Mouse (Mus musculus): Measurements from ENCODE around the gene Rxfp3. TPM values are rescaled to one million over a fixed set of nuclear protein-coding genes. Genes with fewer than 3 reads are reported as not detected.

The Rxfp3 gene
- polyA plus RNA-seq, 1 experiment: not detected

DNA sequence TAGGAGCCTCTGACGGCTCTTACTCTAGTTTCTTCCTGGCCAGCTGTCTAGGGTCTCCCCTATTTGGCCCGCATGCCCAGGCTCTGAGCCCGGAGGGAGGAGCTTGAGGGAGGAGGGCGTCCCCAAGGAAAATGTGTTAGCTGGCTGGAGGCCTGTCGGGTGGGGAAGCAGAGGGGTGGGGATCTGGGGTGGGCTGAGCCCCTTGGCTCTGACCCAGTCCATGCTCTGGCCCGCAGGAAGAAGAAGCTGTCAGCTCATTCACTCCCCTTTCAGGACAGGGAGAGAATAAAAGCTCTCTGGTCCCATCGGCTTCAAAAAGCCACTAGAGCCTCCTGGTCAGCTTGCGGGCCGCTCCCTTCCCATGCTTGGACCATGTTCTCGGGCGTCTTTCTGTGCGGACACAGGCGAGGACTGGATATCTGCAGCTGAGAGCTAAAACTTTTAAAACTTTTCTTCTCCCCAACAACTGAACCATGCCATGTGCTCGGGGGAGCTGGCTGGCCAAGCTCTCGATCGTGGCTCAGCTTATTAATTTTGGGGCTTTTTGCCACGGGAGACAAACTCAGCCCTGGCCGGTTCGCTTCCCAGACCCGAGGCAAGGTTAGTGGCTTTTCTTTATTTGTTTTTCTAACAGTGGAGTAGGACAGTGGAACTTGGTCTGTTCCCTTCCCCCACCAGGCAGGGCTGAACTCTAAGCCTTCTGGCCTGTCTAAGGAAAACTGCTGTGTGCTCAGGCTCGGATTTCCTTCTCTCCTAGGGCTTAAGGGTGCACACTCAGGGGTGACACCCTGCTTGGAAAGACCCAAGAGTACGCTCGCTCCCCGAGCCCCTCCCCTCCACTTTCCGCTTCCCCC, 27.0 kb upstream of the Rxfp3 start, which contains the start of gene Adamts12:
Gene Adamts12, plus strand, starts transcription at position 233 of the 854 bp plus-strand sequence.
- peaks cover 14% of the 10 kb centered on the region for H3K4me1 ChIP-seq
- peaks cover 21% of the 10 kb centered on the region for H3K27me3 ChIP-seq (replicated peaks)
- no peaks in the 10 kb centered on the region for H3K9me3 ChIP-seq
- no peak for TF ChIP-seq FLI1 (IDR thresholded peaks at IDR 0.05; ENCODE audit: low read length)
- no peak for TF ChIP-seq GATA1 (IDR thresholded peaks at IDR 0.05; ENCODE audit: borderline replicate concordance, low read length)
- no peaks in the 10 kb centered on the region for H3K36me3 ChIP-seq (replicated peaks; ENCODE audit: low read length)
- H3K4me3 ChIP-seq (replicated peaks): no peak within 1 kb of the TSS

DNA sequence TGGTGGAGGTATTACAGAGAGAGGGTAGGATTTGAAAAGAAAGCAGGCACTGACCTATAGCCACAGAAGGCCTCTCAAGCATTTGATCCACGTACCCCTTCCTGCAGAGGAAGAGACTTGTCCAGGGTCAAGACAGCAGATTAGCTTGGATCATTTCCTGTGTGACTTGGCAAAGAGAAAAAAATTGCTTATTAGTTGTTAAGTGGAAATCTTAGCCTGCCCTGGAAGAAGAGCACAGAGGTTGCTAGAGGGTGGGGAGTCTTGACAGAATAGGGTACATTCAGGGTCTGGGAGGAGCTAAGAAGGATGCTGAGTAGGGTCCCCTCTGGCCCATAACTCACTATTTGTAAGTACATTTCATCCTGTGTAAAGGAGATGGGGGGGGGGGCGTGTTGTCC, 26.4 kb upstream of the Rxfp3 start:
- Histone ChIP-seq H3K9me3 (no peaks in the 10 kb centered on the region), H3K36me3 (replicated peaks; ENCODE audit: low read length) (no peaks in the 10 kb centered on the region), H3K4me3 (replicated peaks) (no peak overlapping the region), H3K27me3 (replicated peaks) (peaks cover 21% of the 10 kb centered on the region), H3K4me1 (peaks cover 14% of the 10 kb centered on the region)
- TF ChIP-seq GATA1 (IDR thresholded peaks at IDR 0.05; ENCODE audit: borderline replicate concordance, low read length) (no peak), FLI1 (IDR thresholded peaks at IDR 0.05; ENCODE audit: low read length) (no peak)

DNA sequence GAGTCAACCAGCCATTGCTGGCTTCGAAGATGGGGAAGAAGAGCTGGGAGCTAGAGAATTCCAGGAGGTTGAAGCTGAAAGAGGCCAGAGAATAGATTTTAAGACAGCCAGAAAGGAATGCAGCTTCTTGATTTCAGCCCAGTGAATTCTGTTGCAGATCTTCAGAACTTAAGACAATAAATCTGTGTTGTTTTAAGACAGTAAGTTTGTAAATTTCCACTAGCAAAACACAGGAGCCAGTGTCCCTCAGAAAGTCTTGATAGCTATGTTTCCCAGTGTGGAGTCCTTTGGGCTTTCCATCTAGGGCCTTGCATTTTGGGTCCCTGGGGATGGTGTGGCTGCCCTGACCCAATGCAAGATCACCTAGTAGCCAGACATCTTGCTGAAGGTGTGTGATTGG, 25.1 kb upstream of the Rxfp3 start:
- Histone ChIP-seq H3K27me3 (replicated peaks) (peaks cover 21% of the 10 kb centered on the region), H3K4me1 (peaks cover 14% of the 10 kb centered on the region), H3K4me3 (replicated peaks) (no peak overlapping the region), H3K9me3 (no peaks in the 10 kb centered on the region), H3K36me3 (replicated peaks; ENCODE audit: low read length) (no peaks in the 10 kb centered on the region)
- TF ChIP-seq GATA1 (IDR thresholded peaks at IDR 0.05; ENCODE audit: borderline replicate concordance, low read length): no peak
- no peak for TF ChIP-seq FLI1 (IDR thresholded peaks at IDR 0.05; ENCODE audit: low read length)

DNA sequence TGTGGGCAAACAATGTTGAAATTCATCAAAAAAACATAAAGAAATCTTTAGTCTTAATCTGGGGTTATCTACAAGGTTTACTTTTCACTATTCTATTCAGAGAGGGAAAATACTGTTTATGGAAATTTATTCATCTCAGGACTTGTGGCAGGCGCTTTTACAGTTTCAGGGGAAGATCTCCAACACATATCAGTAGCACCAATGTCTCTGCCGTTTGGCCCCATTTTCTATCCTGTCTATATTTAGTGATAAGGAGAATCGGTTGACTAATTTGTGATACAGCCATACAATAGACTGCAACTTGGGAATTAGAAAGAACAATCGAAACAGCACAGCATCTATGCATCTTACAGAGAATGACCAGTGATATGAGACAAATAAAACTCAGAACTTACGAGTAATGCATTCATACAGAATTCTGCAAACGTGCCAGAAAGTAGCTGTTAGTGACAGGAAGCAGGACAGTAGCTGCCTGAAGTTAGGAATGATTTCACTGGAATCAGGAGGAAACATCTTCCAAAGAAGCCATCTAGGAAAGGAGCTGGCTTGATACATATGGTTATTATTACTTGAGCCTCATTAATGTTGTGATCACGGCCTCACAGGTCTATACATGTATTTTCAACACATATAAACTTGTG, 16.8 kb upstream of the Rxfp3 start:
- no peaks in the 10 kb centered on the region for H3K36me3 ChIP-seq (replicated peaks; ENCODE audit: low read length)
- no peak overlapping the region for H3K4me3 ChIP-seq (replicated peaks)
- no peak for TF ChIP-seq GATA1 (IDR thresholded peaks at IDR 0.05; ENCODE audit: borderline replicate concordance, low read length)
- no peak for TF ChIP-seq FLI1 (IDR thresholded peaks at IDR 0.05; ENCODE audit: low read length)
- H3K9me3 ChIP-seq: no peaks in the 10 kb centered on the region
- H3K27me3 ChIP-seq (replicated peaks): no peaks in the 10 kb centered on the region
- H3K4me1 ChIP-seq: no peaks in the 10 kb centered on the region

DNA sequence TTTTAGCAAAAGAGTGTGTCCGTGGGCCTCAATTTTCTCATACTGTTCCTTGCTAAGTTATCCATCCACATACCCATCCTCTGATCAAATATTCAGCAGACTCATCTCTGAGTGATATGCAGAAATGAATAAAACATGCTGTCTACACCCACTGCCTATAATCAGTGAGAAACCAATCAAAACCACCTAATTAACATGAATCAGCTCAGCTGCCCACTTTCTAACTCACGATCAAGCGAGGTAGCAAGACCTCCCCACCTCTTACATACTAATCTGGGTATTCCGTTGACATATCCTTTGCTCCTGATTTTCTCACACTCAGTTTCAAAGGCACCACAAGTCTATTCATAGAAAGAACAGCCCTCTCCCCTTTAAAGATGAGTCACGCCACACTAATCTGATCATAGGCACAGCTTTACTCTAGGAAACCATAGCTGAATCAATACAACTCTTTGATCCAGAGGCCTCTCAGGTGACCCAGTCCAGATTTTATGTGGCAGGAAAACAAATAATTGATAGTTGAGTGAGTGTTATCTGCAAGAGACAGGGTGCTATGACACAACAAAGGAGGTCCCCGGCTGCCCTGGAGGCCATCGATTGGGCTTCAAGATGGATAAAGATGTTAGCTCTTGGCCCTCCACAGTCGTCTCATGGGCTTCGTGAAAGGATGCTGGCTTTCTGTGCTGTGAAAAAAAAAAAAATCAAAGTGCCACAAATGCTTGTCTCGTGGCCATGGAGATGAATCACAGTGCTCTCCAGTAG, 16.1 kb upstream of the Rxfp3 start:
- no peaks in the 10 kb centered on the region for H3K36me3 ChIP-seq (replicated peaks; ENCODE audit: low read length)
- TF ChIP-seq FLI1 (IDR thresholded peaks at IDR 0.05; ENCODE audit: low read length) (no peak), GATA1 (IDR thresholded peaks at IDR 0.05; ENCODE audit: borderline replicate concordance, low read length) (no peak)
- no peak overlapping the region for H3K4me3 ChIP-seq (replicated peaks)
- no peaks in the 10 kb centered on the region for H3K4me1 ChIP-seq
- H3K9me3 ChIP-seq: no peaks in the 10 kb centered on the region
- H3K27me3 ChIP-seq (replicated peaks): no peaks in the 10 kb centered on the region

DNA sequence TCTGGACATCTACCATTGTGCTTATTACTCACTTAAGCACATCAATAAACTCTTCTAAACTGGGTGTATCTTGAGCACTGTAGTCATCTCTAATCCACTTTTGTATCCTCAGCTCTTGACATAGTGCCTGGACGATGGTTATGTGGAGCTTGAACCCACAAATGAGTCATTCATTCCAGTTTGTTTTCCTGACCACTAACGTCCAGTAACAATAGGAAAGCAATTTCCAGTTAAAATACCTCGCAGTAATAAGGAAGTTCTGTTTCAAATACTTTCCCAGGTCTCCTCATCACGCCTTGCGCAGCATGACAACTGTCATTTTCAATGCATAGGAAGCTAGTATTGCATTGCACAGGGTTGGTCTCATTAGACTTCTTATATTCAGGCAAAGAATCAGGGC, 5.0 kb upstream of the Rxfp3 start:
- no peak overlapping the region for H3K4me3 ChIP-seq (replicated peaks)
- H3K27me3 ChIP-seq (replicated peaks): peaks cover 13% of the 10 kb centered on the region
- H3K4me1 ChIP-seq: peaks cover 7% of the 10 kb centered on the region
- H3K36me3 ChIP-seq (replicated peaks; ENCODE audit: low read length): no peaks in the 10 kb centered on the region
- TF ChIP-seq GATA1 (IDR thresholded peaks at IDR 0.05; ENCODE audit: borderline replicate concordance, low read length): no peak
- TF ChIP-seq FLI1 (IDR thresholded peaks at IDR 0.05; ENCODE audit: low read length): no peak
- H3K9me3 ChIP-seq: no peaks in the 10 kb centered on the region

DNA sequence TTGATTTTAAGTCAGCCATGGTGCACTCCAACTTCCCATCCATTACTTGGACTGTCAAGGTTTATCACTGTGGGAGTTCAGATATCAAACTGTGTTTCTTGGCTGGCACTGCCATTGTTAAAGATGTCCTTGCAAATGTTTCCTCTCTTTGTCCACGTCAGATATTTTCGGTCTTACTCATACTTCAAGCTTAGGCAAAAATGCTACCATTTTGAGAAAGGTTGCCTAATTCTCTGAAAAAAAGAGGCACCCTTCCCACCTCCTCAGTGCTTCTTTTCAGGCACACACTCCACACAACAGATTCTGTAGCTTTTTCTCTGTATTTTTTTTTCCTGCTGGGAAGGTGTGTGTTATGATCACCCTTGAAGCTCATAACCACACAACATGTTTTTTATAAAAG, 3.4 kb upstream of the Rxfp3 start:
- H3K27me3 ChIP-seq (replicated peaks): peaks cover 29% of the 10 kb centered on the region
- H3K4me1 ChIP-seq: peaks cover 23% of the 10 kb centered on the region
- TF ChIP-seq GATA1 (IDR thresholded peaks at IDR 0.05; ENCODE audit: borderline replicate concordance, low read length) (no peak), FLI1 (IDR thresholded peaks at IDR 0.05; ENCODE audit: low read length) (no peak)
- no peak overlapping the region for H3K4me3 ChIP-seq (replicated peaks)
- H3K9me3 ChIP-seq: no peaks in the 10 kb centered on the region
- no peaks in the 10 kb centered on the region for H3K36me3 ChIP-seq (replicated peaks; ENCODE audit: low read length)

DNA sequence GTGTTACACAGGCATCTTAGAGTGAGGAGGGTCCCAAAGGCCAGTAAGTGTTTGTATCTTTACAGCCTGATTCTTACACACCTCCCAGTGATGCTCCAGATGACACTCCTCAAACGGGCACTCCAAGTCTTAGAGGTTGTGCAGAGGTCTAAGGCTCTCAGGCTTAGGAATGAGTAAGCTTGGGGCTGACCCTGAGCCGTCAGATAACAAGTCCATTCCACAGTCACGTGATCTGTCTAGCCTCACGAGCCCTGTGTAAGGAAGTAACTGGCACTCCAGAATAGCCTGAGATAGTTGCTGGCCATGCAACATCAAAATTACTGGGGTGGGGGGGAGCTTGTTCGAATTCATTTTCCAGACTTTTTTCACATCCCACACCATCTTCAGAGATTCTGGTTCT, 2.3 kb upstream of the Rxfp3 start:
- H3K4me3 ChIP-seq (replicated peaks): no peak overlapping the region
- H3K9me3 ChIP-seq: no peaks in the 10 kb centered on the region
- H3K4me1 ChIP-seq: peaks cover 28% of the 10 kb centered on the region
- TF ChIP-seq FLI1 (IDR thresholded peaks at IDR 0.05; ENCODE audit: low read length) (no peak), GATA1 (IDR thresholded peaks at IDR 0.05; ENCODE audit: borderline replicate concordance, low read length) (no peak)
- H3K27me3 ChIP-seq (replicated peaks): peaks cover 40% of the 10 kb centered on the region
- no peaks in the 10 kb centered on the region for H3K36me3 ChIP-seq (replicated peaks; ENCODE audit: low read length)

DNA sequence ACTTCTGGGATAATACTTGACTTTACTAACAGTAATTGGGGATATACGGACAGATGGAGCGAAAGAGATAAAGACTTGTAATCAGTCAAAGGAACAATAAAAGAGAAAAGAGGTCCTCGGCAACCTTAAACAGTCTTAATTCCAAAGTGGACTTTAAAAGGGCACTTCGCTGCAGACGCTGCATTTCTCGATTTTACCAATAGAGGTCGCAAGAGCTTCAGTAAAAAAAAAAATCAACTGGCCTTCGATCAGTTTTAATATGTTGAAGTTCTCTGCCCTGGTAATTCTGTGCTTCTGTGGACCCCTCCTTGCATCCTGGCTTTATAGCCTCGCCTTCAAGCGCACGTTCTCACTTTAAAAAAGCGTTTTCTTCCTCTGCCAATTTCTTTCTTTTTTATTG, 685 bp upstream of the Rxfp3 start:
- Histone ChIP-seq H3K27me3 (replicated peaks) (peaks cover 52% of the 10 kb centered on the region), H3K4me3 (replicated peaks) (no peak overlapping the region), H3K9me3 (no peaks in the 10 kb centered on the region), H3K36me3 (replicated peaks; ENCODE audit: low read length) (no peaks in the 10 kb centered on the region), H3K4me1 (peaks cover 28% of the 10 kb centered on the region)
- TF ChIP-seq FLI1 (IDR thresholded peaks at IDR 0.05; ENCODE audit: low read length) (no peak), GATA1 (IDR thresholded peaks at IDR 0.05; ENCODE audit: borderline replicate concordance, low read length) (no peak)

DNA sequence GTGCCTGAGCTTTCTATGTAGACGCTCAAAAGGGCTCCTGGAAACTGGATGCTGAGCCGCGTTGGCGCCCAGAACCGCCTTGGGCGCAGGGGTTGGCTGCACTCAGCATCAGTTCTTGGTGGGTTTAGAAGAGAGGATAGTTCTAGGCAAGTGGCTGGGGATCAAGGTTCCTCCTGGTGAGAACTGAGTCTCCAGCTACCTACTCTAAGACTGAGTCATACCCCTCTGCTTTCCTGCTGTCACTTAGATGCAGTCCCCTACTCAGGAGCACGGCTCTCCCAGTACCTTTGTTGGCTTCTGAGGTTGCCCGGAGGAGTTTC, 455 bp downstream of the Rxfp3 start:
- Histone ChIP-seq H3K4me3 (replicated peaks) (no peak overlapping the region), H3K4me1 (peaks cover 28% of the 10 kb centered on the region)
- no peak for TF ChIP-seq GATA1 (IDR thresholded peaks at IDR 0.05; ENCODE audit: borderline replicate concordance, low read length)

More for the DNA sequence above, 455 bp downstream of the Rxfp3 start:
- Histone ChIP-seq H3K9me3 (no peaks in the 10 kb centered on the region), H3K36me3 (replicated peaks; ENCODE audit: low read length) (no peaks in the 10 kb centered on the region), H3K27me3 (replicated peaks) (peaks cover 58% of the 10 kb centered on the region)

Measured in megakaryocyte, embryonic 14.5 days (primary cell).